Mouse (Mus musculus): ENCODE measurements at regions not wholly inside any gene's neighbourhood (a gene's known extent, or its start where the extent isn't known, plus 50 kb on each side); places are given as distances from the start of the nearest gene placed in this dataset.
A peak's percentile ranks its signal among the peaks of the same experiment; 100 is the strongest.

DNA sequence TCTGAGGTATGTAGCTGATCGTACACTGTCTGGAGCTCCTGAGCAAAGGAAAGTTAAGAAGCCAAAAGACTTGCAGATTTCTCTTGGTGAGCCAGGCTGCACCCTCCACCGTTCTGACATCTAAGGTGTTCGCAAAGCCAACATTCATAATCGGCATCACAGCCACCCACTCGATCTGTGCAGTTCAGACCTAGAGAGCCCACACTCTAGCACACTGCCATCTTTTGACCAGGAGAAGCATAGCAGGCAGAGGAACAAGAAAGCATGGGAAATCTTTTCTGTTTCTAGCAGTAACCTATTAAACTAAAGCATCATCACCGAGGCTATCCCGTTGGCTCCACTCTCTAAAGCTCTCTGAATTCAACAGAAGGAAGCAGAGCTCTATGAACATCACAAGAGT is 59.2 kb downstream of the Areg start:
- no peaks in the 10 kb centered on the region for H3K27me3 ChIP-seq (ENCODE audit: control insufficient read depth, insufficient read depth, low read depth, low read length)
- 46% methylated on average over 7 of the region's 7 CpGs for WGBS
- no peak overlapping the region for H3K4me3 ChIP-seq (ENCODE audit: low read depth, low read length)
- H3K4me1 ChIP-seq (ENCODE audit: control insufficient read depth, insufficient read depth, low read length): no peaks in the 10 kb centered on the region
- no peaks in the 10 kb centered on the region for H3K36me3 ChIP-seq (ENCODE audit: control insufficient read depth, insufficient read depth, low read length)
- no peaks in the 10 kb centered on the region for H3K9me3 ChIP-seq (replicated peaks; ENCODE audit: control insufficient read depth, low read length, poor library complexity, severe bottlenecking)
- H3K27ac ChIP-seq (ENCODE audit: low read length): no peak overlapping the region
- no peak overlapping the region for H3K9ac ChIP-seq (ENCODE audit: low read depth, low read length)
- peak; percentile 86 for ATAC-seq
- 0 out of 2 replicates have a peak overlapping the region, but pooled peaks have one; percentile 15 for H3K4me2 ChIP-seq (ENCODE audit: low read length)

DNA sequence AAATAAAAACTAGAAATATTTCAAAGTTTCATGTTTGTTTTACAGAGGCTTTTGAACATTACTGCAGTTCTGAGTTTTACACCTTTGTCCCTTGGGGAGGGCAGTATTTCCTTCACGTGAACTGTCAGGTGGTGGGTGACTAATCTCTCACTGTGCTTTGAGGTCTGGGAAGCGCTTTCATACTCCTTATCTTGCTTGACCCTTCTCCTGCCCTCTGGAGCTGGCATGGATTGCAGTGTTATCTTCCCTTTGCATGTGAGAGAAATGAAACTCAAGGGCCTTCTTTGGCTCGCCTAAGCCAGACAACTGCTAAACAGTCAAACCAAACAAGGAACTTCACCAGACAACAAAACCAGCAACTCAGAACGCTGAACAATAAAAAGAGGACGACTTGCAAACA is 61.0 kb downstream of the Areg start:
- WGBS: 66% methylated on average over 5 of the region's 5 CpGs

DNA sequence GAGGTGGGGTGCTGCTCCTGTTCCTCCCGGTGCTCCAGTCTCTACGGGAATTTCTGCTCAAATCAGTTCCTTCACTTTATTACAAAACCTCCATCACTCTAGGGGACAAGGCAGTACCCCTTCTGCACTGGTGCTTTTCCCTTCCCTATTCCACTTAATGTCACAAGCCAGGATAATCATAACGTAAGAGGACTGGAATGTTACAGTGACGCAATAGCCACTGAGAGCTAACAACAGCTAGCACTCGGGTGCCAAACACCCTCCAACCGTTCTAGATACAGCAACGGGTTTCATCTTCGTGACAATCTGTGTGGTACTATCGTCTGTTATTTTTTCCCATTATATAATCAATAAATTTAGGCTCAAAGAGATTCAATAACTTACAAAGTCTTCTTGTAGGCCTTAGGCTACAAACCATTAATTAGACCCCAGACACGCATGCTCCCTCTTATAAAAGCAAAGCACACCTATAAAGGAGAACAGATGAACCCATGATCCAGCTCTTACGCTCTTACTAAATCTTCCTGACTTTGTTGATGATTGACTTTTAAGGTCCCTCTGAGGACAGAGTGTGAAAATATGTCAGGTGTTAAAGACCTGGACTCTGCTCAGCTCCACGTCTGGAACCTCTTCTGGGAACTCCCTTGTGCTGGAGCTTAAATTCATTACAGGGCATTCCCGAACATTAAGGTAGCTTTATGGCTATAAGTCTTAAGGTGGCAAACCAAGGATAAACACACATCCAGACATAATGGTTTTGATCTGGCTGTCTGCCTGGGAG is 65.0 kb downstream of the Areg start:
- no peak overlapping the region for H3K4me2 ChIP-seq (ENCODE audit: low read length)
- no peak overlapping the region for H3K9ac ChIP-seq (ENCODE audit: low read depth, low read length)
- no peaks in the 10 kb centered on the region for H3K27me3 ChIP-seq (ENCODE audit: control insufficient read depth, insufficient read depth, low read depth, low read length)
- H3K4me1 ChIP-seq (ENCODE audit: control insufficient read depth, insufficient read depth, low read length): no peaks in the 10 kb centered on the region
- no peak overlapping the region for H3K4me3 ChIP-seq (ENCODE audit: low read depth, low read length)
- no peaks in the 10 kb centered on the region for H3K36me3 ChIP-seq (ENCODE audit: control insufficient read depth, insufficient read depth, low read length)
- H3K9me3 ChIP-seq (replicated peaks; ENCODE audit: control insufficient read depth, low read length, poor library complexity, severe bottlenecking): no peaks in the 10 kb centered on the region
- no peak for ATAC-seq
- 90% methylated on average over 13 of the region's 13 CpGs for WGBS
- no peak overlapping the region for H3K27ac ChIP-seq (ENCODE audit: low read length)

More for the DNA sequence above, 61.0 kb downstream of the Areg start:
- H3K4me3 ChIP-seq (ENCODE audit: low read depth, low read length): no peak overlapping the region
- H3K9ac ChIP-seq (ENCODE audit: low read depth, low read length): no peak overlapping the region
- H3K27ac ChIP-seq (ENCODE audit: low read length): no peak overlapping the region
- no peaks in the 10 kb centered on the region for H3K9me3 ChIP-seq (replicated peaks; ENCODE audit: control insufficient read depth, low read length, poor library complexity, severe bottlenecking)
- H3K27me3 ChIP-seq (ENCODE audit: control insufficient read depth, insufficient read depth, low read depth, low read length): no peaks in the 10 kb centered on the region
- H3K36me3 ChIP-seq (ENCODE audit: control insufficient read depth, insufficient read depth, low read length): no peaks in the 10 kb centered on the region
- no peak overlapping the region for H3K4me2 ChIP-seq (ENCODE audit: low read length)
- ATAC-seq: no peak
- H3K4me1 ChIP-seq (ENCODE audit: control insufficient read depth, insufficient read depth, low read length): no peaks in the 10 kb centered on the region

DNA sequence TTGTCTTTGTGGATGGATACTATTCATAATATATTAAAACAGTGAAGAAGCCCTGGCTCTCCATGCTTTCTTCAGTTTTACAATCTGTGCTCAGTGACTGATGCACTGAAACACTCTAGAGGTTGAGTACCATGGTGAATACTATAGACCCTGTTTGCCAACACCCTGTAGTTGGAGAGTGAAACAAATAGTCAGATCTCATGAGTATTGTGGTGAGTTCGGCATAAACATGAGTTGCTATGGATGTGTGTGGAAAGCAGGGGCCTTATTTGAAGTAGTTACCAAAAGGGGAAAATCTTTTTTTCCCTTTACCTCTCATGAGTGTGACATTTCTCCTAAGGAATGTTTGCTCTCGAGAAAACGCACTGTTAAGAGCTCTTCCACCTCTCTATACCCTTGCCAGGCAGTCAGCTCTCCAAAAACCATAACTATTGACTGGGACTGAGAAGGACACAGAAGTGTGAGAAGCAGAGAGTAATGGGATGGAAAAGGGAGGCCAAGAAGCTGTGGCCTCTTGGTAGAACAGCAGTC is 66.0 kb downstream of the Areg start:
- Histone ChIP-seq H3K4me1 (ENCODE audit: control insufficient read depth, insufficient read depth, low read length) (no peaks in the 10 kb centered on the region), H3K36me3 (ENCODE audit: control insufficient read depth, insufficient read depth, low read length) (no peaks in the 10 kb centered on the region), H3K9me3 (replicated peaks; ENCODE audit: control insufficient read depth, low read length, poor library complexity, severe bottlenecking) (no peaks in the 10 kb centered on the region), H3K4me3 (ENCODE audit: low read depth, low read length) (no peak overlapping the region), H3K9ac (ENCODE audit: low read depth, low read length) (no peak overlapping the region), H3K4me2 (ENCODE audit: low read length) (no peak overlapping the region), H3K27me3 (ENCODE audit: control insufficient read depth, insufficient read depth, low read depth, low read length) (no peaks in the 10 kb centered on the region), H3K27ac (ENCODE audit: low read length) (no peak overlapping the region)
- no peak for ATAC-seq
- 88% methylated on average over 3 of the region's 3 CpGs for WGBS

DNA sequence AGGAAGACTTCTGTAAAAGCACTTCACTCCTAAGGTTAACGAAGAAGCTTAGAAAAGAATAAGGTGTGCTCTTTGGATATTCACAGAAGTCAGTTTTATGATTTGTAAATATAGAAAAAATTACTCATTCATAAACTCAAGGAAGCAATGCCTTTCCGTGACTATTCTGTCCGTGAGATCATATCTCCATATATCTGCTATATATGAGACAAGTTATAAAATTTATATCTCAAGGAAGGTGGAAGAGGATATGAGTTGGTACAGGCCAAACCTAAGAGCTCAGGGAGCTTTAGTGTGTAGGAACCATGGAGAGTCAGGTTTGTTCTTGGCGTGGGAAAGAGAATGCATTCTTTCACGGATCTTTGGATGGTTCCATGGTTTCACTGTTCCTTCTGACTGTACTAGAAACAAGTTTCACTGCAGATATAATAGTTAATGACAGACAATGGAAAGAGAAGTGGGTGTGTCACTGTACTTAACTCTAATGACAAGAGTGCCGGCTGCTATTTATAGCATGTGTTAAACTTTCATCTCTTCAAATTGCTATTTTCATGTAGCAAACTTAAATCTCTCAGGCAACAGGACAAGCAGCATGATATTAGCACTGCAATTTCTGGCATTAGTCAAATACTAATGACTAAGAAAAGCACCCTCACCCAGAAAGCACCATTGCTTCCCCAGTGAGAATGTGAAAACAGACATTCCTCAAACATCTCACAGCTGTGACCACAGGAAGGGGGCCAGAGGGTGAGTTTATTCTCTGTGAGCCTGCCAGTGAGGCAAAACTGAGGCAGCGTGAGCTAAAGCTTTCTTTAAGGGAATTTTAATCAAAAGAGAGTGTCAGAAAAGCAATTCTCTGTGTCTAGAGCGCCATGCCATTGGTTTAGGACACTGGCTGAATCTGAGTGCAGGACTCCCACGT is 67.4 kb downstream of the Areg start:
- Histone ChIP-seq H3K4me1 (ENCODE audit: control insufficient read depth, insufficient read depth, low read length) (no peaks in the 10 kb centered on the region), H3K27ac (ENCODE audit: low read length) (no peak overlapping the region), H3K27me3 (ENCODE audit: control insufficient read depth, insufficient read depth, low read depth, low read length) (no peaks in the 10 kb centered on the region), H3K9ac (ENCODE audit: low read depth, low read length) (no peak overlapping the region), H3K9me3 (replicated peaks; ENCODE audit: control insufficient read depth, low read length, poor library complexity, severe bottlenecking) (no peaks in the 10 kb centered on the region), H3K4me2 (ENCODE audit: low read length) (no peak overlapping the region), H3K36me3 (ENCODE audit: control insufficient read depth, insufficient read depth, low read length) (no peaks in the 10 kb centered on the region), H3K4me3 (ENCODE audit: low read depth, low read length) (no peak overlapping the region)
- no peak for ATAC-seq
- 79% methylated on average over 9 of the region's 9 CpGs for WGBS

DNA sequence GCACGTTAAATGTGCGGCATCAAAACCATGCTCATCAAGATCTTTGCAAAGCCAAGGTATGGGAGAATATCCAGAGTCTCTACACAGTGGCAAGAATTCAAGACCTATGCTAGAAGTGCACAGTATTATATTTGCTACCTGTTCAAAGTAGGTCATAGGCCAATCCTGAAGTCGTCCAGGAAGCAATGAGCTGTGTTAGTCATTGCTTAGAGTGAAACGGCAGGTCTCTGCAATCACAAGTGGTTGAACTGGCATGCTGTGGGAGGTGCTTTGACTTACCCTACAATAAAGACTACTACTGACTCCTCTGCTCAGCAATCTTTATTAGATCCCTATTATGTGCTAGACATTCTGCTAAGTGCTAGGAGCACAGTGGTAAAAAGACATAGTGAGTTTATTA is 80.8 kb downstream of the Areg start:
- Histone ChIP-seq H3K9ac (ENCODE audit: low read depth, low read length) (no peak overlapping the region), H3K4me2 (ENCODE audit: low read length) (no peak overlapping the region), H3K36me3 (ENCODE audit: control insufficient read depth, insufficient read depth, low read length) (no peaks in the 10 kb centered on the region), H3K27me3 (ENCODE audit: control insufficient read depth, insufficient read depth, low read depth, low read length) (no peaks in the 10 kb centered on the region), H3K27ac (ENCODE audit: low read length) (no peak overlapping the region), H3K4me3 (ENCODE audit: low read depth, low read length) (no peak overlapping the region), H3K4me1 (ENCODE audit: control insufficient read depth, insufficient read depth, low read length) (no peaks in the 10 kb centered on the region), H3K9me3 (replicated peaks; ENCODE audit: control insufficient read depth, low read length, poor library complexity, severe bottlenecking) (no peaks in the 10 kb centered on the region)
- 95% methylated on average over 4 of the region's 4 CpGs for WGBS
- no peak for ATAC-seq

DNA sequence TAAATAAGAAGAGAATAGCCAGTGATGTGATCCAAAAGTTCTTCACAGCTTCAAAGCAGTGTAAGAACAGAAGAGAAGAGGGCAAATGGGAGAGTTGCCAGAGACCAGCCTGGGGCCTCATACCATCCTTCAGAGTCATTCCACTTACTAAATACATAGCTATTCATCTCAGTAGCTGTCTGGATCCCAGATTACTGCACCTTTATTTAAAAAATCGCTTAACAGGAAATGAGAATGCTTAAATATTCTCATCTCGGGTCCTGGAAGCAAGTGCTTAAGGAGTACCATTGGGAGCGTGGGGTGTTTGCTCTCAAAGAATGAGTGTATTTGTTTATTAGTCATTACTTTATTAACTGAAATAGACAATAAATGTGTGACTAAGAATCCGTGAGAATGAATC is 102.3 kb downstream of the Areg start:
- WGBS: 68% methylated on average over 4 of the region's 4 CpGs
- H3K4me1 ChIP-seq (ENCODE audit: control insufficient read depth, insufficient read depth, low read length): no peaks in the 10 kb centered on the region

DNA sequence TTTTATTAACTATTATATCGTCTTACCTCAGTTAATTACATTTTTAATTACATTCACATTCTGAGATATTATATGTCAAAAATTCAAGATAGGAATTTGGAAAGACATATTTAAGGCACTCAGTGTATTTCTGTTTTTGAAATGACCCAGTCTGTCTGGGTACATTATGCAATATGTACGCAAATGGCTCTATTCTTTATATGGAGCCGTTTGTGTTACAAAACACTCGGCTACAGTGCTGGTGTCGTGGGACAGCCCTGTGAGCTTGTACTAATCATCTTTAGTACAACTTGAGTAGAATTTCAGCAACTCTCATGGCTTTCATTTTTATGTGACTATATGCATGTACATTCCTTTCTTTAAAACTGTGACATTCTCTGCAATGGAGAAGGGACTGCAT is 108.0 kb downstream of the Areg start:
- no peak for ATAC-seq
- no peaks in the 10 kb centered on the region for H3K27me3 ChIP-seq (ENCODE audit: control insufficient read depth, insufficient read depth, low read depth, low read length)
- no peak overlapping the region for H3K4me2 ChIP-seq (ENCODE audit: low read length)
- no peak overlapping the region for H3K9ac ChIP-seq (ENCODE audit: low read depth, low read length)
- H3K4me1 ChIP-seq (ENCODE audit: control insufficient read depth, insufficient read depth, low read length): no peaks in the 10 kb centered on the region
- 87% methylated on average over 5 of the region's 5 CpGs for WGBS
- no peak overlapping the region for H3K4me3 ChIP-seq (ENCODE audit: low read depth, low read length)
- no peaks in the 10 kb centered on the region for H3K9me3 ChIP-seq (replicated peaks; ENCODE audit: control insufficient read depth, low read length, poor library complexity, severe bottlenecking)
- no peaks in the 10 kb centered on the region for H3K36me3 ChIP-seq (ENCODE audit: control insufficient read depth, insufficient read depth, low read length)
- no peak overlapping the region for H3K27ac ChIP-seq (ENCODE audit: low read length)

More for the DNA sequence above, 102.3 kb downstream of the Areg start:
- Histone ChIP-seq H3K9me3 (replicated peaks; ENCODE audit: control insufficient read depth, low read length, poor library complexity, severe bottlenecking) (no peaks in the 10 kb centered on the region), H3K27me3 (ENCODE audit: control insufficient read depth, insufficient read depth, low read depth, low read length) (no peaks in the 10 kb centered on the region), H3K9ac (ENCODE audit: low read depth, low read length) (no peak overlapping the region), H3K4me3 (ENCODE audit: low read depth, low read length) (no peak overlapping the region), H3K4me2 (ENCODE audit: low read length) (no peak overlapping the region), H3K27ac (ENCODE audit: low read length) (no peak overlapping the region), H3K36me3 (ENCODE audit: control insufficient read depth, insufficient read depth, low read length) (no peaks in the 10 kb centered on the region)
- no peak for ATAC-seq

DNA sequence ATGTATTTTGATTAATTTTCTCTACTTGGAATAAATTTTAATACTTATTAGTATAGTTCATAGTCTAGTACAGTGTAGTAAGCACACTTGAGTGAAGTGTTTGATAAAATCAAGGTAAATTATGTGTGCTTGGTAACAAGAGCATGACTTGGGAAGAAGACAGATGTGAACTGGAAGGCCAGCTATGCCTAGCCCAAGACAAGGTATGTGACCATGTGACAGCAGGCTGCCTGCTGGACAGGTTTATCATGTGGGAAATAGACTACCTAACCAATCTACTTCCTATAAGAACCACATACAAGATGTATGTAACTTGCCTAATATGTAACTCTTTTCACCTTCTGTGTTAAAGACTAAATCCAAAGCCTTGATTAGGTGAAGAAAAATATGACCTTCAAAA is 122.5 kb downstream of the Areg start:
- ATAC-seq: no peak
- Histone ChIP-seq H3K4me3 (ENCODE audit: low read depth, low read length) (no peak overlapping the region), H3K9ac (ENCODE audit: low read depth, low read length) (no peak overlapping the region), H3K4me2 (ENCODE audit: low read length) (no peak overlapping the region), H3K27ac (ENCODE audit: low read length) (no peak overlapping the region), H3K4me1 (ENCODE audit: control insufficient read depth, insufficient read depth, low read length) (no peaks in the 10 kb centered on the region), H3K9me3 (replicated peaks; ENCODE audit: control insufficient read depth, low read length, poor library complexity, severe bottlenecking) (no peaks in the 10 kb centered on the region), H3K36me3 (ENCODE audit: control insufficient read depth, insufficient read depth, low read length) (no peaks in the 10 kb centered on the region), H3K27me3 (ENCODE audit: control insufficient read depth, insufficient read depth, low read depth, low read length) (no peaks in the 10 kb centered on the region)

Data from midbrain, embryonic 16.5 days (tissue).